Mouse (Mus musculus) myocyte (in vitro differentiated cells): ENCODE results near the gene Rita1. TPM values are rescaled to one million over a fixed set of nuclear protein-coding genes. Genes with fewer than 3 reads are reported as not detected.

ENCODE experiments used
- H3K27me3 ChIP-seq: one replicate; pipeline ENCODE4 v1.6.1; 2011; ENCODE audit not compliant: control insufficient read depth, insufficient read depth, insufficient read length
- H3K36me3 ChIP-seq: one replicate; pipeline ENCODE4 v1.6.1; 2011; ENCODE audit not compliant: control insufficient read depth, insufficient read depth
- H3K4me2 ChIP-seq: one replicate; pipeline ENCODE4 v1.6.1; 2011; ENCODE audit warnings: low read depth, control low read depth
- H3K4me3 ChIP-seq: one replicate; pipeline ENCODE4 v1.5.1; 2011; ENCODE audit warnings: mild to moderate bottlenecking, control low read depth, moderate library complexity
- H3K79me2 ChIP-seq: one replicate; pipeline ENCODE4 v1.6.1; 2011; ENCODE audit not compliant: control insufficient read depth, insufficient read depth
- H3ac ChIP-seq: one replicate; pipeline ENCODE4 v1.6.1; 2011; ENCODE audit not compliant: control insufficient read depth, insufficient read length
- CEBPB ChIP-seq: IDR thresholded peaks from 2 replicates; pipeline ENCODE4 v1.6.1; 2011; ENCODE audit warnings: mild to moderate bottlenecking, moderate library complexity; ENCODE audit not compliant: poor library complexity, insufficient read depth, severe bottlenecking
- E2F4 ChIP-seq: IDR thresholded peaks from one replicate; pipeline ENCODE4 v1.6.1; 2011; ENCODE audit warnings: mild to moderate bottlenecking, control low read depth, moderate library complexity; ENCODE audit not compliant: insufficient read depth
- MAX ChIP-seq: IDR thresholded peaks from one replicate; pipeline ENCODE4 v1.6.1; 2011; ENCODE audit warnings: low read depth, mild to moderate bottlenecking, control low read depth
- MYOD1 ChIP-seq, 3 experiments: IDR thresholded peaks; one replicate each; pipeline ENCODE4 v1.6.1; 2011; ENCODE audit warnings: control low read depth in 2 of 3, low read depth in 2 of 3, mild to moderate bottlenecking in 2 of 3, moderate library complexity in 1 of 3; ENCODE audit not compliant: insufficient read length in 2 of 3, control insufficient read depth in 1 of 3
- MYOG ChIP-seq, 3 experiments: IDR thresholded peaks; one replicate each; pipeline ENCODE4 v1.6.1; 2011; ENCODE audit warnings: control low read depth in 2 of 3, low read depth in 2 of 3, mild to moderate bottlenecking in 2 of 3; ENCODE audit not compliant: insufficient read length in 2 of 3, control insufficient read depth in 1 of 3, insufficient read depth in 1 of 3
- POLR2A ChIP-seq: IDR thresholded peaks from one replicate; pipeline ENCODE4 v1.6.1; 2011; ENCODE audit warnings: low read depth, mild to moderate bottlenecking, control low read depth, moderate library complexity; ENCODE audit not compliant: insufficient read length
- POLR2AphosphoS2 ChIP-seq: IDR thresholded peaks from one replicate; pipeline ENCODE4 v1.6.1; 2011; ENCODE audit warnings: low read depth, control low read depth; ENCODE audit not compliant: insufficient read length
- REST ChIP-seq: IDR thresholded peaks from one replicate; pipeline ENCODE4 v1.6.1; 2011; ENCODE audit warnings: mild to moderate bottlenecking, control low read depth, moderate library complexity; ENCODE audit not compliant: insufficient read depth, insufficient read length
- SRF ChIP-seq: IDR thresholded peaks from one replicate; pipeline ENCODE4 v1.6.1; 2011; ENCODE audit warnings: low read depth; ENCODE audit not compliant: control insufficient read depth, insufficient read length
- TCF12 ChIP-seq: IDR thresholded peaks from one replicate; pipeline ENCODE4 v1.6.1; 2011; ENCODE audit warnings: mild to moderate bottlenecking, control low read depth; ENCODE audit not compliant: poor library complexity, insufficient read depth, severe bottlenecking
- TCF3 ChIP-seq: IDR thresholded peaks from one replicate; pipeline ENCODE4 v1.6.1; 2011; ENCODE audit warnings: low read depth, control low read depth; ENCODE audit not compliant: insufficient read length
- USF1 ChIP-seq: IDR thresholded peaks from one replicate; pipeline ENCODE4 v1.6.1; 2011; ENCODE audit warnings: low read depth, mild to moderate bottlenecking, control low read depth, moderate library complexity
- polyA plus RNA-seq: library from polyadenylated mRNA; unstranded; fragments of >200 nt; fragmentation: generic; extraction: Trizol; gene quantifications from one replicate; pipeline ENCODE4 v1.2.1, GENCODE M21; 2012; ENCODE audit warnings: missing spikeins

The Rita1 gene
- polyA plus RNA-seq, 1 experiment, result 14.7 TPM

GRCm38 (mm10) chr5:120579898-120580626 lies 32.3 kb downstream of the Rita1 start:
- TF ChIP-seq E2F4 (no peak), REST (no peak), SRF (no peak), MYOD1 (IDR thresholded peaks at IDR 0.05; ENCODE audit: control insufficient read depth in 1 of 3, insufficient read length in 2 of 3, low read depth in 2 of 3) (peak in 1 of 3 experiments; percentile 80), MYOG (IDR thresholded peaks at IDR 0.05; ENCODE audit: control insufficient read depth in 1 of 3, insufficient read depth in 1 of 3, insufficient read length in 2 of 3, low read depth in 2 of 3) (peak in 1 of 3 experiments; percentile 49), TCF3 (no peak), POLR2AphosphoS2 (peak; percentile 38), POLR2A (no peak), MAX (no peak), CEBPB (no peak), TCF12 (no peak), USF1 (no peak)
- H3K79me2 ChIP-seq, result peaks cover 46% of the 10 kb centered on the region
- no peak overlapping the region for H3K4me3 ChIP-seq
- H3K36me3 ChIP-seq, result peaks cover 19% of the 10 kb centered on the region
- peak overlapping the region; percentile 81 for H3K4me2 ChIP-seq
- H3ac ChIP-seq, result no peak overlapping the region
- H3K27me3 ChIP-seq, result no peaks in the 10 kb centered on the region

GRCm38 (mm10) chr5:120579211-120579897 lies 33.0 kb downstream of the Rita1 start:
- Histone ChIP-seq H3K4me2 (peak overlapping the region; percentile 81), H3K27me3 (no peaks in the 10 kb centered on the region), H3K36me3 (peaks cover 14% of the 10 kb centered on the region), H3K4me3 (no peak overlapping the region), H3K79me2 (peaks cover 47% of the 10 kb centered on the region), H3ac (no peak overlapping the region)
- TF ChIP-seq CEBPB, result peak; percentile 82
- TF ChIP-seq REST, result no peak
- peak; percentile 10 for TF ChIP-seq POLR2AphosphoS2
- no peak for TF ChIP-seq SRF
- TF ChIP-seq MYOG (IDR thresholded peaks at IDR 0.05; ENCODE audit: control insufficient read depth in 1 of 3, insufficient read depth in 1 of 3, insufficient read length in 2 of 3, low read depth in 2 of 3), result peak; percentile 91 to 94 (median 94)
- peak; percentile 31 for TF ChIP-seq POLR2A
- peak; percentile 81 for TF ChIP-seq TCF3
- no peak for TF ChIP-seq USF1
- peak; percentile 83 for TF ChIP-seq TCF12
- peak in 2 of 3 experiments; percentile 97 to 98 for TF ChIP-seq MYOD1 (IDR thresholded peaks at IDR 0.05; ENCODE audit: control insufficient read depth in 1 of 3, insufficient read length in 2 of 3, low read depth in 2 of 3)
- no peak for TF ChIP-seq MAX

- peaks cover 47% of the 10 kb centered on the region for H3K79me2 ChIP-seq
- peak; percentile 8 for TF ChIP-seq POLR2AphosphoS2
- TF ChIP-seq MAX, result peak; percentile 73
- TF ChIP-seq MYOD1 (IDR thresholded peaks at IDR 0.05; ENCODE audit: control insufficient read depth in 1 of 3, insufficient read length in 2 of 3, low read depth in 2 of 3), result peak in 2 of 3 experiments; percentile 58 to 78
- TF ChIP-seq TCF12, result peak; percentile 45
- TF ChIP-seq USF1, result no peak
- H3ac ChIP-seq, result no peak overlapping the region
- H3K4me3 ChIP-seq, result no peak overlapping the region
- peaks cover 14% of the 10 kb centered on the region for H3K36me3 ChIP-seq
- no peaks in the 10 kb centered on the region for H3K27me3 ChIP-seq
- peak overlapping the region; percentile 81 for H3K4me2 ChIP-seq
These were observed 33.8 kb downstream of the Rita1 start for GRCm38 (mm10) chr5:120578504-120579081.

GRCm38 (mm10) chr5:120577935-120578441 lies 34.4 kb downstream of the Rita1 start:
- H3K4me3 ChIP-seq, result no peak overlapping the region
- H3ac ChIP-seq, result no peak overlapping the region
- peak overlapping the region; percentile 81 for H3K4me2 ChIP-seq
- TF ChIP-seq REST (no peak), USF1 (no peak), MYOD1 (IDR thresholded peaks at IDR 0.05; ENCODE audit: control insufficient read depth in 1 of 3, insufficient read length in 2 of 3, low read depth in 2 of 3) (peak in 2 of 3 experiments; percentile 76 to 87), POLR2AphosphoS2 (peak; percentile 51), POLR2A (no peak), TCF3 (no peak), SRF (no peak), TCF12 (no peak), MAX (no peak), CEBPB (no peak), E2F4 (no peak), MYOG (IDR thresholded peaks at IDR 0.05; ENCODE audit: control insufficient read depth in 1 of 3, insufficient read depth in 1 of 3, insufficient read length in 2 of 3, low read depth in 2 of 3) (peak in 2 of 3 experiments; percentile 28 to 66)
- no peaks in the 10 kb centered on the region for H3K27me3 ChIP-seq
- peaks cover 49% of the 10 kb centered on the region for H3K79me2 ChIP-seq
- H3K36me3 ChIP-seq, result peaks cover 20% of the 10 kb centered on the region
